Mouse (Mus musculus): ENCODE measurements around the gene Fam32a. TPM values are rescaled to one million over a fixed set of nuclear protein-coding genes. Genes with fewer than 3 reads are reported as not detected.

Fam32a gene
- polyA plus RNA-seq, 1 experiment from 2014 or later, result 73.7 TPM

GRCm38 (mm10) chr8:72220758-72221157 is 1.2 kb downstream of the Fam32a start:
- ATAC-seq (ENCODE audit: insufficient read depth, low FRiP score), result no peak
- Histone ChIP-seq H3K9me3 (replicated peaks; ENCODE audit: control insufficient read depth, low read length) (no peaks in the 10 kb centered on the region), H3K27ac (ENCODE audit: low read length) (no peak overlapping the region), H3K4me3 (replicated peaks; ENCODE audit: low read length) (peak overlapping the region; percentile 67), H3K9ac (ENCODE audit: low read length) (peak overlapping the region; percentile 84), H3K4me1 (ENCODE audit: control insufficient read depth, insufficient read depth, low read length) (peaks cover 11% of the 10 kb centered on the region), H3K27me3 (ENCODE audit: control insufficient read depth, insufficient read depth, low read length) (no peaks in the 10 kb centered on the region), H3K36me3 (ENCODE audit: control insufficient read depth, insufficient read depth, low read length) (peaks cover 11% of the 10 kb centered on the region), H3K4me2 (ENCODE audit: low read depth, low read length) (peak overlapping the region; percentile 81)
- 81% methylated on average over 4 of the region's 4 CpGs for WGBS

- H3K4me1 ChIP-seq (ENCODE audit: control insufficient read depth, insufficient read depth, low read length), result peaks cover 11% of the 10 kb centered on the region
- ATAC-seq (ENCODE audit: insufficient read depth, low FRiP score), result no peak
- H3K9me3 ChIP-seq (replicated peaks; ENCODE audit: control insufficient read depth, low read length), result no peaks in the 10 kb centered on the region
- no peaks in the 10 kb centered on the region for H3K27me3 ChIP-seq (ENCODE audit: control insufficient read depth, insufficient read depth, low read length)
- WGBS, result 91% methylated on average over 5 of the region's 5 CpGs
- H3K4me3 ChIP-seq (replicated peaks; ENCODE audit: low read length), result no peak overlapping the region
- peaks cover 11% of the 10 kb centered on the region for H3K36me3 ChIP-seq (ENCODE audit: control insufficient read depth, insufficient read depth, low read length)
- H3K9ac ChIP-seq (ENCODE audit: low read length), result no peak overlapping the region
- no peak overlapping the region for H3K27ac ChIP-seq (ENCODE audit: low read length)
- H3K4me2 ChIP-seq (ENCODE audit: low read depth, low read length), result no peak overlapping the region
Observed at GRCm38 (mm10) chr8:72222656-72223055, 3.1 kb downstream of the Fam32a start.

- no peaks in the 10 kb centered on the region for H3K36me3 ChIP-seq (ENCODE audit: control insufficient read depth, insufficient read depth, low read length)
- no peaks in the 10 kb centered on the region for H3K9me3 ChIP-seq (replicated peaks; ENCODE audit: control insufficient read depth, low read length)
- WGBS, result 1% methylated on average over 54 of the region's 54 CpGs
- peak within 1 kb of the TSS; percentile 83 for H3K9ac ChIP-seq (ENCODE audit: low read length)
- peak within 1 kb of the TSS; percentile 87 for H3K4me3 ChIP-seq (replicated peaks; ENCODE audit: low read length)
- peaks cover 3% of the 10 kb centered on the region; the same call in 1 of the 2 replicates for H3K4me1 ChIP-seq (ENCODE audit: control insufficient read depth, insufficient read depth, low read length)
- peak; percentile 96 for ATAC-seq (ENCODE audit: insufficient read depth, low FRiP score)
- H3K27ac ChIP-seq (ENCODE audit: low read length), result peak within 1 kb of the TSS; percentile 94
- no peaks in the 10 kb centered on the region for H3K27me3 ChIP-seq (ENCODE audit: control insufficient read depth, insufficient read depth, low read length)
- H3K4me2 ChIP-seq (ENCODE audit: low read depth, low read length), result peak within 1 kb of the TSS; percentile 67
Observed at GRCm38 (mm10) chr8:72239499-72240402, 20.2 kb downstream of the Fam32a start, which contains the start of gene Ap1m1. Gene Ap1m1, plus strand, starts transcription at chr8:72240018.

GRCm38 (mm10) chr8:72240403-72240763 is 20.9 kb downstream of the Fam32a start:
- Histone ChIP-seq H3K36me3 (ENCODE audit: control insufficient read depth, insufficient read depth, low read length) (no peaks in the 10 kb centered on the region), H3K4me3 (replicated peaks; ENCODE audit: low read length) (peak overlapping the region; percentile 87), H3K27me3 (ENCODE audit: control insufficient read depth, insufficient read depth, low read length) (no peaks in the 10 kb centered on the region), H3K4me1 (ENCODE audit: control insufficient read depth, insufficient read depth, low read length) (peaks cover 3% of the 10 kb centered on the region; the same call in 1 of the 2 replicates), H3K9me3 (replicated peaks; ENCODE audit: control insufficient read depth, low read length) (no peaks in the 10 kb centered on the region), H3K27ac (ENCODE audit: low read length) (peak overlapping the region; percentile 94), H3K4me2 (ENCODE audit: low read depth, low read length) (peak overlapping the region; percentile 67), H3K9ac (ENCODE audit: low read length) (peak overlapping the region; percentile 83)
- 1% methylated on average over 24 of the region's 24 CpGs for WGBS
- peak; percentile 38 for ATAC-seq (ENCODE audit: insufficient read depth, low FRiP score)

- H3K27ac ChIP-seq (ENCODE audit: low read length), result peak overlapping the region; percentile 94; the same call in 1 of the 2 replicates
Observed at GRCm38 (mm10) chr8:72240951-72241350, 21.4 kb downstream of the Fam32a start.

GRCm38 (mm10) chr8:72242226-72242625 is 22.7 kb downstream of the Fam32a start:
- Histone ChIP-seq H3K4me3 (replicated peaks; ENCODE audit: low read length) (no peak overlapping the region), H3K27ac (ENCODE audit: low read length) (no peak overlapping the region), H3K4me2 (ENCODE audit: low read depth, low read length) (no peak overlapping the region), H3K9ac (ENCODE audit: low read length) (no peak overlapping the region), H3K27me3 (ENCODE audit: control insufficient read depth, insufficient read depth, low read length) (no peaks in the 10 kb centered on the region), H3K36me3 (ENCODE audit: control insufficient read depth, insufficient read depth, low read length) (peaks cover 6% of the 10 kb centered on the region; the same call in 1 of the 2 replicates), H3K9me3 (replicated peaks; ENCODE audit: control insufficient read depth, low read length) (no peaks in the 10 kb centered on the region), H3K4me1 (ENCODE audit: control insufficient read depth, insufficient read depth, low read length) (peaks cover 3% of the 10 kb centered on the region; the same call in 1 of the 2 replicates)
- WGBS, result 90% methylated on average over 1 of the region's 1 CpGs
- ATAC-seq (ENCODE audit: insufficient read depth, low FRiP score), result no peak

More at GRCm38 (mm10) chr8:72240951-72241350, 21.4 kb downstream of the Fam32a start:
- 0 out of 2 replicates have a peak, but pooled peaks cover 1% of the 10 kb centered on the region for H3K36me3 ChIP-seq (ENCODE audit: control insufficient read depth, insufficient read depth, low read length)
- WGBS, result 63% methylated on average over 7 of the region's 7 CpGs
- H3K4me1 ChIP-seq (ENCODE audit: control insufficient read depth, insufficient read depth, low read length), result peaks cover 3% of the 10 kb centered on the region; the same call in 1 of the 2 replicates
- H3K9me3 ChIP-seq (replicated peaks; ENCODE audit: control insufficient read depth, low read length), result no peaks in the 10 kb centered on the region
- no peaks in the 10 kb centered on the region for H3K27me3 ChIP-seq (ENCODE audit: control insufficient read depth, insufficient read depth, low read length)
- peak overlapping the region; percentile 83 for H3K9ac ChIP-seq (ENCODE audit: low read length)
- no peak for ATAC-seq (ENCODE audit: insufficient read depth, low FRiP score)
- peak overlapping the region; percentile 67 for H3K4me2 ChIP-seq (ENCODE audit: low read depth, low read length)
- H3K4me3 ChIP-seq (replicated peaks; ENCODE audit: low read length), result peak overlapping the region; percentile 87

- no peak overlapping the region for H3K4me2 ChIP-seq (ENCODE audit: low read depth, low read length)
- peaks cover 6% of the 10 kb centered on the region; the same call in 1 of the 2 replicates for H3K36me3 ChIP-seq (ENCODE audit: control insufficient read depth, insufficient read depth, low read length)
- 71% methylated on average over 2 of the region's 2 CpGs for WGBS
- no peak overlapping the region for H3K9ac ChIP-seq (ENCODE audit: low read length)
- ATAC-seq (ENCODE audit: insufficient read depth, low FRiP score), result no peak
- no peaks in the 10 kb centered on the region for H3K9me3 ChIP-seq (replicated peaks; ENCODE audit: control insufficient read depth, low read length)
- H3K4me1 ChIP-seq (ENCODE audit: control insufficient read depth, insufficient read depth, low read length), result no peaks in the 10 kb centered on the region
- no peak overlapping the region for H3K4me3 ChIP-seq (replicated peaks; ENCODE audit: low read length)
- H3K27ac ChIP-seq (ENCODE audit: low read length), result no peak overlapping the region
- no peaks in the 10 kb centered on the region for H3K27me3 ChIP-seq (ENCODE audit: control insufficient read depth, insufficient read depth, low read length)
Observed at GRCm38 (mm10) chr8:72244610-72245009, 25.1 kb downstream of the Fam32a start.

- H3K9ac ChIP-seq (ENCODE audit: low read length), result no peak overlapping the region
- H3K4me3 ChIP-seq (replicated peaks; ENCODE audit: low read length), result no peak overlapping the region
- no peak overlapping the region for H3K4me2 ChIP-seq (ENCODE audit: low read depth, low read length)
- WGBS, result 49% methylated on average over 7 of the region's 7 CpGs
- no peaks in the 10 kb centered on the region for H3K4me1 ChIP-seq (ENCODE audit: control insufficient read depth, insufficient read depth, low read length)
- 0 out of 2 replicates have a peak, but pooled peaks cover under 1% of the 10 kb centered on the region for H3K36me3 ChIP-seq (ENCODE audit: control insufficient read depth, insufficient read depth, low read length)
- ATAC-seq (ENCODE audit: insufficient read depth, low FRiP score), result 0 out of 2 replicates have a peak, but pooled peaks have one; percentile 7
- H3K27me3 ChIP-seq (ENCODE audit: control insufficient read depth, insufficient read depth, low read length), result no peaks in the 10 kb centered on the region
- no peak overlapping the region for H3K27ac ChIP-seq (ENCODE audit: low read length)
- H3K9me3 ChIP-seq (replicated peaks; ENCODE audit: control insufficient read depth, low read length), result no peaks in the 10 kb centered on the region
Observed at GRCm38 (mm10) chr8:72257171-72257901, 37.8 kb downstream of the Fam32a start.

- H3K27me3 ChIP-seq (ENCODE audit: control insufficient read depth, insufficient read depth, low read length), result no peaks in the 10 kb centered on the region
- H3K4me1 ChIP-seq (ENCODE audit: control insufficient read depth, insufficient read depth, low read length), result no peaks in the 10 kb centered on the region
- H3K9me3 ChIP-seq (replicated peaks; ENCODE audit: control insufficient read depth, low read length), result no peaks in the 10 kb centered on the region
- 76% methylated on average over 1 of the region's 1 CpGs for WGBS
- H3K4me2 ChIP-seq (ENCODE audit: low read depth, low read length), result no peak overlapping the region
- no peak overlapping the region for H3K4me3 ChIP-seq (replicated peaks; ENCODE audit: low read length)
- H3K36me3 ChIP-seq (ENCODE audit: control insufficient read depth, insufficient read depth, low read length), result no peaks in the 10 kb centered on the region
- H3K27ac ChIP-seq (ENCODE audit: low read length), result no peak overlapping the region
- ATAC-seq (ENCODE audit: insufficient read depth, low FRiP score), result no peak
- no peak overlapping the region for H3K9ac ChIP-seq (ENCODE audit: low read length)
Observed at GRCm38 (mm10) chr8:72257902-72258238, 38.3 kb downstream of the Fam32a start.

All from stomach, embryonic 16.5 days (tissue).